Mouse (Mus musculus): ENCODE data around the gene Clk3. TPM values are rescaled to one million over a fixed set of nuclear protein-coding genes. Genes with fewer than 3 reads are reported as not detected.

The Clk3 gene
- polyA plus RNA-seq, 1 experiment from 2014 or later, result 57.2 TPM

GRCm38 (mm10) chr9:57748831-57749230 lies 16.8 kb downstream of the Clk3 start:
- no peak for ATAC-seq
- Histone ChIP-seq H3K4me3 (ENCODE audit: low read length) (no peak overlapping the region), H3K4me2 (ENCODE audit: low read length) (no peak overlapping the region), H3K9ac (ENCODE audit: low read depth, low read length) (no peak overlapping the region), H3K36me3 (ENCODE audit: control insufficient read depth, insufficient read depth, low read length) (peaks cover 39% of the 10 kb centered on the region), H3K27me3 (replicated peaks; ENCODE audit: control insufficient read depth, insufficient read depth, low read length) (no peaks in the 10 kb centered on the region), H3K4me1 (ENCODE audit: control insufficient read depth, insufficient read depth, low read depth, low read length) (no peaks in the 10 kb centered on the region), H3K9me3 (ENCODE audit: control insufficient read depth, low read length) (no peaks in the 10 kb centered on the region), H3K27ac (ENCODE audit: low read depth, low read length) (no peak overlapping the region)
- 83% methylated on average over 1 of the region's 1 CpGs for WGBS

DNA sequence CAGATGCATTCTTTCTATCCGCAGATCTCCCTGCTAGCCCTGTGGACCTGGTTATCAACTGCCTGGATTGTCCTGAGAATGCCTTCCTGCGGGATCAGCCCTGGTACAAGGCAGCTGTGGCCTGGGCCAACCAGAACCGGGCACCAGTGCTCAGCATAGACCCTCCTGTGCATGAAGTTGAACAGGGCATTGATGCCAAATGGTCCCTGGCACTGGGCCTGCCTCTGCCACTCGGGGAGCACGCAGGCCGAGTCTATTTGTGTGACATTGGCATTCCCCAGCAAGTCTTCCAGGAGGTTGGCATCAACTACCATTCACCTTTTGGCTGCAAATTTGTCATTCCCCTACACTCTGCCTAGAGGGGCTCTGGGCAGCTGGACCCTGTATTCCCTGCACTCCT lies 17.5 kb downstream of the Clk3 start:
- Histone ChIP-seq H3K36me3 (ENCODE audit: control insufficient read depth, insufficient read depth, low read length) (peaks cover 32% of the 10 kb centered on the region), H3K4me3 (ENCODE audit: low read length) (no peak overlapping the region), H3K4me2 (ENCODE audit: low read length) (no peak overlapping the region), H3K27me3 (replicated peaks; ENCODE audit: control insufficient read depth, insufficient read depth, low read length) (no peaks in the 10 kb centered on the region), H3K9me3 (ENCODE audit: control insufficient read depth, low read length) (no peaks in the 10 kb centered on the region), H3K4me1 (ENCODE audit: control insufficient read depth, insufficient read depth, low read depth, low read length) (no peaks in the 10 kb centered on the region), H3K9ac (ENCODE audit: low read depth, low read length) (no peak overlapping the region), H3K27ac (ENCODE audit: low read depth, low read length) (no peak overlapping the region)
- peak; percentile 40; the same call in 1 of the 2 replicates for ATAC-seq
- 75% methylated on average over 6 of the region's 6 CpGs for WGBS

GRCm38 (mm10) chr9:57747067-57747466 lies 18.6 kb downstream of the Clk3 start:
- H3K4me3 ChIP-seq (ENCODE audit: low read length), result no peak overlapping the region
- H3K27ac ChIP-seq (ENCODE audit: low read depth, low read length), result no peak overlapping the region
- no peak overlapping the region for H3K9ac ChIP-seq (ENCODE audit: low read depth, low read length)
- no peak overlapping the region for H3K4me2 ChIP-seq (ENCODE audit: low read length)
- H3K27me3 ChIP-seq (replicated peaks; ENCODE audit: control insufficient read depth, insufficient read depth, low read length), result no peaks in the 10 kb centered on the region
- WGBS, result 82% methylated on average over 1 of the region's 1 CpGs
- no peaks in the 10 kb centered on the region for H3K9me3 ChIP-seq (ENCODE audit: control insufficient read depth, low read length)
- ATAC-seq, result no peak
- H3K36me3 ChIP-seq (ENCODE audit: control insufficient read depth, insufficient read depth, low read length), result peaks cover 22% of the 10 kb centered on the region
- no peaks in the 10 kb centered on the region for H3K4me1 ChIP-seq (ENCODE audit: control insufficient read depth, insufficient read depth, low read depth, low read length)

- Histone ChIP-seq H3K4me1 (ENCODE audit: control insufficient read depth, insufficient read depth, low read depth, low read length) (no peaks in the 10 kb centered on the region), H3K36me3 (ENCODE audit: control insufficient read depth, insufficient read depth, low read length) (peaks cover 13% of the 10 kb centered on the region), H3K4me2 (ENCODE audit: low read length) (no peak overlapping the region), H3K27me3 (replicated peaks; ENCODE audit: control insufficient read depth, insufficient read depth, low read length) (no peaks in the 10 kb centered on the region), H3K4me3 (ENCODE audit: low read length) (no peak overlapping the region), H3K9ac (ENCODE audit: low read depth, low read length) (no peak overlapping the region), H3K27ac (ENCODE audit: low read depth, low read length) (no peak overlapping the region), H3K9me3 (ENCODE audit: control insufficient read depth, low read length) (no peaks in the 10 kb centered on the region)
- no peak for ATAC-seq
- 70% methylated on average over 3 of the region's 3 CpGs for WGBS
These were observed 21.1 kb downstream of the Clk3 start for GRCm38 (mm10) chr9:57744462-57745091.

- Histone ChIP-seq H3K36me3 (ENCODE audit: control insufficient read depth, insufficient read depth, low read length) (peaks cover 4% of the 10 kb centered on the region; the same call in 1 of the 2 replicates), H3K27ac (ENCODE audit: low read depth, low read length) (no peak overlapping the region), H3K4me2 (ENCODE audit: low read length) (no peak overlapping the region), H3K4me1 (ENCODE audit: control insufficient read depth, insufficient read depth, low read depth, low read length) (no peaks in the 10 kb centered on the region), H3K9me3 (ENCODE audit: control insufficient read depth, low read length) (no peaks in the 10 kb centered on the region), H3K27me3 (replicated peaks; ENCODE audit: control insufficient read depth, insufficient read depth, low read length) (no peaks in the 10 kb centered on the region), H3K9ac (ENCODE audit: low read depth, low read length) (no peak overlapping the region), H3K4me3 (ENCODE audit: low read length) (no peak overlapping the region)
- 87% methylated on average over 5 of the region's 5 CpGs for WGBS
- ATAC-seq, result no peak
These were observed 25.8 kb downstream of the Clk3 start for GRCm38 (mm10) chr9:57739863-57740262.

DNA sequence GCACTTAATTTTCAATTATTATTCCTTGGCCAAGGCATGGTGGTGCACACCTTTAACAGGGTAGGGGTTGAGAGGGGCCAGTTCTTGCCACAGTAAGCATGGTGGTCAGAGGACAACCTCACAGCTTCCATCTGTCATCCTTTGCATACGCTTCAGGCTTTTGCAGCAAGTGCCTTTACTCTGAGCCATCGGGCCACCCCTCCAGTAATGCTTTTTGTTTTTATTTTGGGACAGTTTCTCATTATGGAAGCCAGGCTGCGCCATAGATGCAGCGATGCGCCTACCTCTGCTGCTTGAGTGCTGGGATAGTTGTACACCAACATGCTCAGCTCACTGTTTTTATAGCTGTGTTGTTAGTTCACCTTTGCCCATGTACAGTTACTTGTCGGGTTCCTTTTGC lies 32.1 kb downstream of the Clk3 start:
- H3K9ac ChIP-seq (ENCODE audit: low read depth, low read length), result no peak overlapping the region
- WGBS, result 94% methylated on average over 6 of the region's 6 CpGs
- H3K36me3 ChIP-seq (ENCODE audit: control insufficient read depth, insufficient read depth, low read length), result peaks cover 6% of the 10 kb centered on the region
- no peak overlapping the region for H3K27ac ChIP-seq (ENCODE audit: low read depth, low read length)
- ATAC-seq, result no peak
- H3K4me1 ChIP-seq (ENCODE audit: control insufficient read depth, insufficient read depth, low read depth, low read length), result no peaks in the 10 kb centered on the region
- H3K9me3 ChIP-seq (ENCODE audit: control insufficient read depth, low read length), result no peaks in the 10 kb centered on the region
- H3K27me3 ChIP-seq (replicated peaks; ENCODE audit: control insufficient read depth, insufficient read depth, low read length), result no peaks in the 10 kb centered on the region
- no peak overlapping the region for H3K4me2 ChIP-seq (ENCODE audit: low read length)
- H3K4me3 ChIP-seq (ENCODE audit: low read length), result no peak overlapping the region

- Histone ChIP-seq H3K36me3 (ENCODE audit: control insufficient read depth, insufficient read depth, low read length) (peaks cover 10% of the 10 kb centered on the region), H3K9ac (ENCODE audit: low read depth, low read length) (no peak overlapping the region)
- WGBS, result 100% methylated on average over 1 of the region's 1 CpGs
These were observed 37.3 kb downstream of the Clk3 start for GRCm38 (mm10) chr9:57728312-57728711.

DNA sequence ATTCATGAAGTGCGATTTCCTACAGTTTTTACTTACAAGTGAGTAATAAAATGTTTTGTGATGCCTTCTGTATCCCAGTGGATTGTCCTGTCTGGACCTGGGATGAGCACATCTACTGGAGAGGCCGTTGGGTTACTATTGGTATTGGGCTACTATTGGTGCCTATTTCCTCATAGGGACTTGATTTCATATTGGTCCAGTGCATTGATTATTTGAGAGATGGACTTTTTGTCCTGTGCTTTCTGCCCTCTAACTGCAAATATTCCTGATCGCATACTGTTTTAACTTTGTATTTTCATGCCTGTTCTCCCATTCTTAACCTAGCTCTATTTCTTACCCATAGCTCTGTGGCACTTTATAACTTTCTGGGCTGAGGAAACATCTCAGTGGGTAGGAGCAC lies 41.0 kb downstream of the Clk3 start:
- Histone ChIP-seq H3K4me1 (ENCODE audit: control insufficient read depth, insufficient read depth, low read depth, low read length) (peaks cover 2% of the 10 kb centered on the region; the same call in 1 of the 2 replicates), H3K27ac (ENCODE audit: low read depth, low read length) (no peak overlapping the region), H3K9me3 (ENCODE audit: control insufficient read depth, low read length) (no peaks in the 10 kb centered on the region), H3K4me3 (ENCODE audit: low read length) (no peak overlapping the region), H3K4me2 (ENCODE audit: low read length) (no peak overlapping the region), H3K27me3 (replicated peaks; ENCODE audit: control insufficient read depth, insufficient read depth, low read length) (no peaks in the 10 kb centered on the region), H3K36me3 (ENCODE audit: control insufficient read depth, insufficient read depth, low read length) (peaks cover 12% of the 10 kb centered on the region), H3K9ac (ENCODE audit: low read depth, low read length) (no peak overlapping the region)
- no peak for ATAC-seq
- 96% methylated on average over 3 of the region's 3 CpGs for WGBS

More at GRCm38 (mm10) chr9:57728312-57728711, 37.3 kb downstream of the Clk3 start:
- Histone ChIP-seq H3K4me2 (ENCODE audit: low read length) (no peak overlapping the region), H3K27ac (ENCODE audit: low read depth, low read length) (no peak overlapping the region), H3K27me3 (replicated peaks; ENCODE audit: control insufficient read depth, insufficient read depth, low read length) (no peaks in the 10 kb centered on the region), H3K4me3 (ENCODE audit: low read length) (no peak overlapping the region), H3K4me1 (ENCODE audit: control insufficient read depth, insufficient read depth, low read depth, low read length) (no peaks in the 10 kb centered on the region; the same call in 1 of the 2 replicates), H3K9me3 (ENCODE audit: control insufficient read depth, low read length) (no peaks in the 10 kb centered on the region)
- no peak for ATAC-seq

DNA sequence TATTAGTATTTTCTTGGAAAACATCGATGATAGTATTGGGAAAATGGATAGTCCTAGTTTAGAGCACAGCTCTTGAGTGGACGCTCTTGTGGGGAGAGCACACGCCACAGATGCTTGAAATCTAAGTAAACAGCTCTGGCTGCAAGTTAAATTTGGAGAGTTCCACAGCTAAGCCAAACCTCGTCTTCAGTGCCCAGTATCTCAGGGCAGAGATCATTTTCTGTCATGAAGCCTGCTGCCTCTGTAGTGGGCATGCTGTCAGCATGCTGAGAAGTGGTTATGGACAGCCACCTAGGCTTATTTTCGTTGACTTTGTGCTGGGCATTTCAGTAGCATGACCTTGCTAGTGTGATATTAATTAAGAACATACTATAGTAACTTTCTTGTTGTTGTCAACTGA lies 41.9 kb downstream of the Clk3 start:
- no peaks in the 10 kb centered on the region for H3K27me3 ChIP-seq (replicated peaks; ENCODE audit: control insufficient read depth, insufficient read depth, low read length)
- 82% methylated on average over 5 of the region's 5 CpGs for WGBS
- H3K4me2 ChIP-seq (ENCODE audit: low read length), result no peak overlapping the region
- H3K36me3 ChIP-seq (ENCODE audit: control insufficient read depth, insufficient read depth, low read length), result peaks cover 12% of the 10 kb centered on the region
- no peak for ATAC-seq
- peaks cover 2% of the 10 kb centered on the region; the same call in 1 of the 2 replicates for H3K4me1 ChIP-seq (ENCODE audit: control insufficient read depth, insufficient read depth, low read depth, low read length)
- no peak overlapping the region for H3K9ac ChIP-seq (ENCODE audit: low read depth, low read length)
- no peak overlapping the region for H3K27ac ChIP-seq (ENCODE audit: low read depth, low read length)
- no peaks in the 10 kb centered on the region for H3K9me3 ChIP-seq (ENCODE audit: control insufficient read depth, low read length)
- no peak overlapping the region for H3K4me3 ChIP-seq (ENCODE audit: low read length)

Measured in hindbrain, embryonic 16.5 days (tissue).